Mouse (Mus musculus) adrenal gland, postnatal 10 days (tissue): ENCODE data around the gene Krtap5-1. TPM values are rescaled to one million over a fixed set of nuclear protein-coding genes. Genes with fewer than 3 reads are reported as not detected.
"Not testable (repeated sequence)": the region's sequence is repeated elsewhere in the genome, so short reads cannot be mapped to it uniquely, and the experiment has no call there.

ENCODE experiments used
- DNase-seq: peaks from one replicate; pipeline ENCODE4 v3.0.0; 2021; ENCODE audit warnings: mixed read lengths
- long read RNA-seq, 2 experiments: library from polyadenylated mRNA; stranded (forward); transcript quantifications; one replicate each; pipeline ENCODE4 v2.0.0; 2021
- total RNA-seq, 2 experiments: library from RNA; stranded (reverse); gene quantifications; 2 replicates each; pipeline ENCODE4 v1.2.3; 2021

The Krtap5-1 gene
- total RNA-seq = not detected
- long read RNA-seq, experiment 1 = 0 reads
- long read RNA-seq, experiment 2 = 0 reads

- not testable (repeated sequence) for DNase-seq
Measured at GRCm38 (mm10) chr7:142297018-142297417, at the start of gene Krtap5-1. Krtap5-1 (minus strand) TSS chr7:142297118.

- DNase-seq = no peak
Measured at GRCm38 (mm10) chr7:142342247-142342640, 45.3 kb upstream of the Krtap5-1 start.

- no peak for DNase-seq
Measured at GRCm38 (mm10) chr7:142341564-142342246, 44.8 kb upstream of the Krtap5-1 start.

GRCm38 (mm10) chr7:142340269-142340970, 43.5 kb upstream of the Krtap5-1 start:
- no peak for DNase-seq

- no peak for DNase-seq
Measured at GRCm38 (mm10) chr7:142335151-142335550, 38.2 kb upstream of the Krtap5-1 start.

- peak; percentile 94 for DNase-seq
Measured at GRCm38 (mm10) chr7:142334246-142334645, 37.3 kb upstream of the Krtap5-1 start.

- DNase-seq = not testable (repeated sequence)
Measured at GRCm38 (mm10) chr7:142332741-142333140, 35.8 kb upstream of the Krtap5-1 start.

GRCm38 (mm10) chr7:142331281-142331680, 34.4 kb upstream of the Krtap5-1 start:
- no peak for DNase-seq

- DNase-seq = peak; percentile 38
Measured at GRCm38 (mm10) chr7:142330271-142330724, 33.4 kb upstream of the Krtap5-1 start.

GRCm38 (mm10) chr7:142328507-142328906, 31.6 kb upstream of the Krtap5-1 start:
- no peak for DNase-seq

GRCm38 (mm10) chr7:142326714-142327445, 30.0 kb upstream of the Krtap5-1 start:
- no peak for DNase-seq

GRCm38 (mm10) chr7:142323396-142324117, 26.6 kb upstream of the Krtap5-1 start:
- no peak for DNase-seq

- no peak for DNase-seq
Measured at GRCm38 (mm10) chr7:142322641-142323040, 25.7 kb upstream of the Krtap5-1 start.

- not testable (repeated sequence) for DNase-seq
Measured at GRCm38 (mm10) chr7:142321637-142322306, 24.9 kb upstream of the Krtap5-1 start.

GRCm38 (mm10) chr7:142320906-142321305, 24.0 kb upstream of the Krtap5-1 start:
- DNase-seq = no peak

- DNase-seq = no peak
Measured at GRCm38 (mm10) chr7:142319124-142319523, 22.2 kb upstream of the Krtap5-1 start.

- no peak for DNase-seq
Measured at GRCm38 (mm10) chr7:142317216-142317615, 20.3 kb upstream of the Krtap5-1 start.

- peak; percentile 53 for DNase-seq
Measured at GRCm38 (mm10) chr7:142316558-142316957, 19.6 kb upstream of the Krtap5-1 start.

GRCm38 (mm10) chr7:142314600-142315285, 17.8 kb upstream of the Krtap5-1 start:
- no peak for DNase-seq

- DNase-seq = not testable (repeated sequence)
Measured at GRCm38 (mm10) chr7:142303929-142304328, 7.0 kb upstream of the Krtap5-1 start.

GRCm38 (mm10) chr7:142303249-142303648, 6.3 kb upstream of the Krtap5-1 start, which contains the start of gene Krtap5-4:
Krtap5-4 (plus strand) TSS chr7:142303549.
- no peak for DNase-seq
